Comparison of ENCODE assay signal across 22 mouse cellular contexts in genomic region chr2:49423857-49424256, GRCm38 (mm10). TPM values are rescaled to one million over a fixed set of nuclear protein-coding genes. Genes with fewer than 3 reads are reported as not detected.
DNase-seq lines count a peak whose midpoint lies in the region; ATAC-seq lines count a peak whose summit lies in the region.
"Had no signal": no experiment of that assay in that cellular context is flagged by ENCODE, and none has a peak within 500 bp of the region (broad histone marks: within the 10 kb centered on the region; RNA-seq: fewer than 3 reads in every experiment).

No protein-coding gene starts in this region.

- no peaks in the 10 kb centered on the region for H3K9me3 ChIP-seq in intestine, embryonic 15.5 days
- H3K9me3 ChIP-seq in liver, embryonic 12.5 days (replicated peaks) = no peaks in the 10 kb centered on the region
- H3K9me3 ChIP-seq: embryonic facial prominence, embryonic 13.5 days; forebrain, embryonic 12.5 days; heart, embryonic 10.5 days; hindbrain, embryonic 12.5 days had no signal

- H3K27me3 ChIP-seq in intestine, embryonic 15.5 days (replicated peaks) = no peaks in the 10 kb centered on the region
- no peaks in the 10 kb centered on the region for H3K27me3 ChIP-seq in liver, embryonic 12.5 days (replicated peaks)
- H3K27me3 ChIP-seq: embryonic facial prominence, embryonic 13.5 days; forebrain, embryonic 12.5 days; hindbrain, embryonic 12.5 days had no signal

- peak; percentile 70 for ATAC-seq in intestine, embryonic 15.5 days
- ATAC-seq in liver, embryonic 12.5 days = no peak
- ATAC-seq: activated CD4-positive, CD25-positive, alpha-beta regulatory T cell, adult 4 months; forebrain, embryonic 16.5 days; Patski had no signal

- 64% methylated on average over 2 of the region's 2 CpGs for WGBS in intestine, embryonic 15.5 days
- 44% methylated on average over 2 of the region's 2 CpGs for WGBS in liver, embryonic 12.5 days (ENCODE audit: insufficient replicate concordance)

- H3K4me3 ChIP-seq in intestine, embryonic 15.5 days (replicated peaks) = no peak overlapping the region
- no peak overlapping the region for H3K4me3 ChIP-seq in liver, embryonic 12.5 days
- H3K4me3 ChIP-seq: embryonic facial prominence, embryonic 13.5 days; forebrain, embryonic 12.5 days; heart, embryonic 10.5 days; hindbrain, embryonic 12.5 days had no signal

- H3K4me2 ChIP-seq in intestine, embryonic 15.5 days (replicated peaks) = no peak overlapping the region
- H3K4me2 ChIP-seq in liver, embryonic 12.5 days = no peak overlapping the region
- H3K4me2 ChIP-seq: embryonic facial prominence, embryonic 13.5 days; forebrain, embryonic 12.5 days; hindbrain, embryonic 12.5 days had no signal

- peak; percentile 5 to 15 for DNase-seq in cerebellum, postnatal 14 days
- no peak for DNase-seq in cerebellum, postnatal 36 days
- DNase-seq in kidney, adult 9 months = peak; percentile 57
- no peak for DNase-seq in kidney, postnatal 10 days
- DNase-seq in yolk sac, embryonic 10.5 days (ENCODE audit: low spot score) = peak; percentile 57
- DNase-seq: adrenal gland, adult 2 months; adrenal gland, postnatal 25 days; cerebellum, adult 18-20 months; cerebellum, adult 9-11 months; gastrocnemius, postnatal 10 days; heart, adult 18-20 months; heart, postnatal 10 days; heart, postnatal 4 days had no signal

- H3K9ac ChIP-seq in intestine, embryonic 15.5 days = no peak overlapping the region
- H3K9ac ChIP-seq in liver, embryonic 12.5 days = no peak overlapping the region
- H3K9ac ChIP-seq: embryonic facial prominence, embryonic 13.5 days; forebrain, embryonic 12.5 days; hindbrain, embryonic 12.5 days had no signal

- no peak overlapping the region for H3K27ac ChIP-seq in intestine, embryonic 15.5 days
- no peak overlapping the region for H3K27ac ChIP-seq in liver, embryonic 12.5 days
- H3K27ac ChIP-seq: embryonic facial prominence, embryonic 13.5 days; forebrain, embryonic 12.5 days; heart, embryonic 10.5 days; hindbrain, embryonic 12.5 days had no signal

- no peaks in the 10 kb centered on the region for H3K4me1 ChIP-seq in intestine, embryonic 15.5 days (replicated peaks)
- no peaks in the 10 kb centered on the region for H3K4me1 ChIP-seq in liver, embryonic 12.5 days
- H3K4me1 ChIP-seq: embryonic facial prominence, embryonic 13.5 days; forebrain, embryonic 12.5 days; hindbrain, embryonic 12.5 days had no signal

- no peaks in the 10 kb centered on the region for H3K36me3 ChIP-seq in intestine, embryonic 15.5 days
- H3K36me3 ChIP-seq in liver, embryonic 12.5 days = no peaks in the 10 kb centered on the region
- H3K36me3 ChIP-seq: embryonic facial prominence, embryonic 13.5 days; forebrain, embryonic 12.5 days; heart, embryonic 10.5 days; hindbrain, embryonic 12.5 days had no signal

RNA-seq across cellular contexts. Expression of gene Epc2, which starts 27.4 kb away (rescaled TPM):
- 5.0 and 5.9 TPM in 2 replicates for polyA plus RNA-seq in intestine, embryonic 15.5 days (2015; fragmentation: Nextera tagmentation; extraction: Ambion mirVana)
- polyA plus RNA-seq in liver, embryonic 12.5 days (2016; fragmentation: Nextera tagmentation; extraction: Ambion mirVana) = 2.8 and 3.1 TPM in 2 replicates

Comparison
In these comparisons a context has a peak if more than half of its experiments do, and no peak if none do; other contexts are left out.
1. DNase-seq: peak in cerebellum, postnatal 14 days (2 of 2), kidney, adult 9 months (single experiment) and yolk sac, embryonic 10.5 days (single experiment); none in cerebellum, postnatal 36 days (0 of 2) and kidney, postnatal 10 days (single experiment).